Mouse (Mus musculus): ENCODE measurements at regions not wholly inside any gene's neighbourhood (a gene's known extent, or its start where the extent isn't known, plus 50 kb on each side); places are given as distances from the start of the nearest gene placed in this dataset.

DNA sequence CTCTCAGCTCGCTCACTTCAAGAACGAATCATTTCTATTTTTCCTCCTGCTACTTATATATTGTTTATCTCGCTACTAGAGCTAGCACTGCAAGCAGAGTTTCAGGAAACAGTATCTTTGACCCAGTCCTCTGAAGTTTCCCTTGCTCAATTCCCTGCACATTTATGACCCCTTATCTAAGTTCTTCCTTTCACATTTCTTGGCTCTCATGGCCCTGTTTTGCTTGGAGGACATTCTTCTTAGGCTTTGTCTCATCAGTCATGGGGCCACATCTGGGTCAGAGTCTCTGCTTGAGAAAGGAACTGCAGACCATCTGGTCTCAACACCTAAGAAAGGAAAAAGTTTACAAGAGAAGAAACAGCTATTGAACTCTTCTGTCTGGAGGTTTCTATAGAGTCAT, 166.7 kb upstream of the Adamts3 start:
- Histone ChIP-seq H3K9ac (ENCODE audit: low read length) (no peak overlapping the region), H3K27ac (ENCODE audit: low read depth, low read length) (no peak overlapping the region), H3K4me3 (ENCODE audit: low read depth, low read length) (no peak overlapping the region), H3K9me3 (replicated peaks; ENCODE audit: control insufficient read depth, low read length) (no peaks in the 10 kb centered on the region), H3K36me3 (ENCODE audit: control insufficient read depth, insufficient read depth, low read length) (no peaks in the 10 kb centered on the region), H3K4me2 (ENCODE audit: low read length) (no peak overlapping the region), H3K4me1 (ENCODE audit: control insufficient read depth, insufficient read depth, low read length) (no peaks in the 10 kb centered on the region), H3K27me3 (replicated peaks; ENCODE audit: control insufficient read depth, insufficient read depth, low read length) (no peaks in the 10 kb centered on the region)
- DNase-seq (ENCODE audit: low spot score) (no peak), ATAC-seq (no peak)
- 89% methylated on average over 3 of the region's 3 CpGs for WGBS

DNA sequence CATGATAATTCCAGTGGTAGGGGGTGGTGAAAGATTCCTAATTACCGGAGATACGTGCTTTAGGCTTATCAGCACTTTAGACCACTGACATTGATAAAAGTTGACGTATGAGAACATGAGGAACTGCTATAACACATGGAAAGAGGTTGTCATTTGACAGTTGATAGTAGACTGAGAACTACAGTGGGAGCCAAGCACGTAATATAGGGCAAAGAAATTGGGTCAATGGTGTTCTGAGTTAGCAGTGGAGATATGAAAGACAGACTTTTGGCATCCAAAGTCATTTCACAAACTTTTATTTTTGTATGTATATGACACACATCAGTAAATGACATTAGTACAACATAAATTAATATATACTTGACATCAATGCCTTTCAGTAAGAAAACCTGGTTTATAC, 159.6 kb upstream of the Adamts3 start:
- WGBS: 89% methylated on average over 4 of the region's 4 CpGs
- H3K36me3 ChIP-seq (ENCODE audit: control insufficient read depth, insufficient read depth, low read length): no peaks in the 10 kb centered on the region
- ATAC-seq (no peak), DNase-seq (ENCODE audit: low spot score) (no peak)
- no peak overlapping the region for H3K4me3 ChIP-seq (ENCODE audit: low read depth, low read length)
- H3K9ac ChIP-seq (ENCODE audit: low read length): no peak overlapping the region
- H3K4me2 ChIP-seq (ENCODE audit: low read length): no peak overlapping the region
- H3K27ac ChIP-seq (ENCODE audit: low read depth, low read length): no peak overlapping the region
- no peaks in the 10 kb centered on the region for H3K4me1 ChIP-seq (ENCODE audit: control insufficient read depth, insufficient read depth, low read length)
- no peaks in the 10 kb centered on the region for H3K27me3 ChIP-seq (replicated peaks; ENCODE audit: control insufficient read depth, insufficient read depth, low read length)
- no peaks in the 10 kb centered on the region for H3K9me3 ChIP-seq (replicated peaks; ENCODE audit: control insufficient read depth, low read length)

DNA sequence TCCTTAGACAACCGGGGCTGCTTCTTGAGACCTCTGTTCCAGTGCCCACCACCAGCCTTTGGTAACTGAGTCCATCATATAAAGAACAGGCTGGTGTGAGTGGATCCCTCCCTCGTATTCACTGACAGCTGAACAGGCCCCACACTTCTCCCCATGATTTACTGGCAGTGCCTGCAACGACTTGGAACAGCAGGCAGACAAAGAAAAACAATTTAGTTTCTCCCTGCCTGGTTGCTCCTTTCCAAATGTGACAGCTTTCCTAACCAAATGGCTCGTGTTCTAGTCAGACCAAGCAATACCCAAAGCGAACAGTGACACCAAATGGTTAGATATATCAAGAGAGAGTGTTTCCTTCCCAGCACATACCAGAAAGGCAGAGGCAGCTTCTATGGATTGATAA, 150.0 kb upstream of the Adamts3 start:
- H3K9ac ChIP-seq (ENCODE audit: low read length): no peak overlapping the region
- H3K4me3 ChIP-seq (ENCODE audit: low read depth, low read length): no peak overlapping the region
- H3K27ac ChIP-seq (ENCODE audit: low read depth, low read length): peak overlapping the region; percentile 63
- ATAC-seq: peak; percentile 92
- no peak overlapping the region for H3K4me2 ChIP-seq (ENCODE audit: low read length)
- 37% methylated on average over 5 of the region's 5 CpGs for whole genome bisulfite sequencing
- DNase-seq (ENCODE audit: low spot score): peak; percentile 84
- no peaks in the 10 kb centered on the region for H3K9me3 ChIP-seq (replicated peaks; ENCODE audit: control insufficient read depth, low read length)
- H3K4me1 ChIP-seq (ENCODE audit: control insufficient read depth, insufficient read depth, low read length): no peaks in the 10 kb centered on the region
- no peaks in the 10 kb centered on the region for H3K36me3 ChIP-seq (ENCODE audit: control insufficient read depth, insufficient read depth, low read length)
- no peaks in the 10 kb centered on the region for H3K27me3 ChIP-seq (replicated peaks; ENCODE audit: control insufficient read depth, insufficient read depth, low read length)

DNA sequence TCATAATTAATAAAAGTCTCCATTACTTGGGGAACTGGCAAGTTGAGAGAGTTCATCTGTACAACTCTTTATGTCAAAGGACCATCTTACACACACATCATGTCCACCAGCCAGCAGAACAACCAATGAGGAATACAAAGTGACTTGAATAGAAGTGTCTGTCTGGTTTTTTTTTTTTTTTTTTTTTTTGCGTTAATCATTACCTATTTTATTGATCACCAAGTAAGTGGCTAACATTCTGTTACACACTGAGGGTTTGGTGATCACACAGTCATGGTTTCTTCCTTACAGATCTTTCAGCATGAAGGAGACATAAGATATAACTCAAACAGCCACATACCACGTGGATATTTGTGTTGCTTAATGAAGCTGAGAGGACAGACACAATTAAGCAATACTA, 147.6 kb upstream of the Adamts3 start:
- ATAC-seq (no peak), DNase-seq (ENCODE audit: low spot score) (no peak)
- H3K27ac ChIP-seq (ENCODE audit: low read depth, low read length): no peak overlapping the region
- no peaks in the 10 kb centered on the region for H3K9me3 ChIP-seq (replicated peaks; ENCODE audit: control insufficient read depth, low read length)
- no peak overlapping the region for H3K4me3 ChIP-seq (ENCODE audit: low read depth, low read length)
- no peak overlapping the region for H3K4me2 ChIP-seq (ENCODE audit: low read length)
- WGBS: 73% methylated on average over 2 of the region's 2 CpGs
- no peaks in the 10 kb centered on the region for H3K4me1 ChIP-seq (ENCODE audit: control insufficient read depth, insufficient read depth, low read length)
- H3K36me3 ChIP-seq (ENCODE audit: control insufficient read depth, insufficient read depth, low read length): no peaks in the 10 kb centered on the region
- no peaks in the 10 kb centered on the region for H3K27me3 ChIP-seq (replicated peaks; ENCODE audit: control insufficient read depth, insufficient read depth, low read length)
- H3K9ac ChIP-seq (ENCODE audit: low read length): no peak overlapping the region

DNA sequence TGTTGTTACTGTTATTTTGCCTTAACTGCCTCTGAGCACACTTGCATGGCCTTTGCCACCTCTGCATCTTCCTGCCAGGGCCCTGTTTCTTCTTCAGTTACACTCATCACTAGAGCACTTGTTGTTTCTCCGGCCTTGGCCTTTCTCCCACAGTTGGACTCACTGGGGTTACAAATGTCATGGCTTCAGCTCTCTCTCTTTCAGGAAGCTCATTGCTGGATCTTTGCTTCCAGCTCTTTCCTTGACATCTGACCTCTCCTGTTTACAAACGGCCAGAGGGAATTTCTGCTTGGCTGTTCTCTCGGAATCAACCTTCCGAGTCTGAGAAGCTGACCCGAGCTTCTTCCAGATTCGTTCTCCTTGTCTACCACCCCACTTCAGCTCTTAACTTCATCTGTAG, 146.6 kb upstream of the Adamts3 start:
- Histone ChIP-seq H3K27ac (ENCODE audit: low read depth, low read length) (no peak overlapping the region), H3K4me3 (ENCODE audit: low read depth, low read length) (no peak overlapping the region), H3K36me3 (ENCODE audit: control insufficient read depth, insufficient read depth, low read length) (no peaks in the 10 kb centered on the region), H3K4me2 (ENCODE audit: low read length) (no peak overlapping the region), H3K4me1 (ENCODE audit: control insufficient read depth, insufficient read depth, low read length) (no peaks in the 10 kb centered on the region), H3K27me3 (replicated peaks; ENCODE audit: control insufficient read depth, insufficient read depth, low read length) (no peaks in the 10 kb centered on the region), H3K9ac (ENCODE audit: low read length) (no peak overlapping the region), H3K9me3 (replicated peaks; ENCODE audit: control insufficient read depth, low read length) (no peaks in the 10 kb centered on the region)
- ATAC-seq: no peak
- DNase-seq (ENCODE audit: low spot score): no peak
- 80% methylated on average over 6 of the region's 6 CpGs for WGBS

DNA sequence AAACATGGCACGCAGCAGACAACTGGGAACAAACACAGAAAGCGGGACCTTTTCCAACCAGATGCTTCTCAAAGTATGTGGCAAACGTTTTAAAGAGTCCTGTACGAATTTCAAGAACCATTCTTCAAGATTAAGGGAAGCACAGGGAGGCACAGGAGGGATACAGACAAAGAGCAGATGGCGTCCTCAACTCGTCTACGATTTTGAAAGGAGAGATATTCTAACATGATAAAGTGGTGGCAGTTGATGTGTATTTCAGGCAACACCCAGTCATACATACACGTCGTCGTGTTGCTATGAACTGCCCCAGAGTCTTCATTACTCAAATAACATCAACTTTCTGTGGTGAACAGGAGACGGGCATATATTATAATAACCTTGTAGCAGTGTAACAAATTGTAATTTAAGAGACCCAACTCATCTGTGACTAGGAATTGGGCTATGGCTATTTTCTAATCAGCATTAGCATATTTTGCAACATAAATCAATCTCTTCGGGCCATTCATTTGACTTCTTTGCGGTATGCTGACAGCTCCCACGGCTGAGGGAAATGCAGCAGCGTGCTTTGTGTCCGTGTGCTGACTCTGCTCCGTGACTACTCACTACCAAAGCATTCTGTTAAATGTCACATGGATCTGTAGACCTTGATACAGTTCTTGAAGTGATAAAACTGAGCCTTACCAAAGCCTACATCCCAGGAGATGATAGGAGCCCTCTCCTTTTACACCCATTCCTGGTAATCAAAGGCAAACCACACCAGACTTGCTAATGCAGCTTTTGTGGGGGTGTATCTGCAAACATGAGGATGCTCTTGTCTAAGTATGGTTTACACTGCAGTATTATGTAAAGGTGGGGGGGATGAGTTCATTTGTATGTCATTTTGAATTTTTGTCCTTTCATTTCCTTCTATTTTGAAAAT, 144.0 kb upstream of the Adamts3 start:
- Histone ChIP-seq H3K4me3 (ENCODE audit: low read depth, low read length) (no peak overlapping the region), H3K36me3 (ENCODE audit: control insufficient read depth, insufficient read depth, low read length) (no peaks in the 10 kb centered on the region), H3K4me1 (ENCODE audit: control insufficient read depth, insufficient read depth, low read length) (no peaks in the 10 kb centered on the region), H3K27me3 (replicated peaks; ENCODE audit: control insufficient read depth, insufficient read depth, low read length) (no peaks in the 10 kb centered on the region), H3K9ac (ENCODE audit: low read length) (no peak overlapping the region), H3K4me2 (ENCODE audit: low read length) (no peak overlapping the region), H3K9me3 (replicated peaks; ENCODE audit: control insufficient read depth, low read length) (no peaks in the 10 kb centered on the region), H3K27ac (ENCODE audit: low read depth, low read length) (peak overlapping the region; percentile 40; the same call in 1 of the 2 replicates)
- DNase-seq (ENCODE audit: low spot score) (peak; percentile 47), ATAC-seq (peak; percentile 58; the same call in 1 of the 2 replicates)
- WGBS: 77% methylated on average over 17 of the region's 17 CpGs

DNA sequence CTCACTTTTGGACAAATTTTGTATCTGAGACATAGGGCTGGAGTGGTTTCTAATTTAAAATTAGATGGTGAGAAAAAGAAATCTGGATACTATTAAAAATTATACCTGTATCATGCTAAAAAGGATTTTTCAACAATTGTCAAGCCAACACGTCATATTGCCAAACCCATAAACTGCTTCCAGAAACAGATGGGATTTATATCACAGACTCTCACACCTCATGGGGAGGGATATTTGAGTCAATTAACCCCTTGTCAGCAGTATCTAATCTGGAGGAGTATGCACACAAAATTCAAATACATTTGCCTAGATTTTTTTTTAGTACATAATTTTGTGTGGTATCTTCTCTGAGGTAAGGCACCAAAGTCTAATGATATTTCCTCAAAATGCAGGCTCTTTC, 138.3 kb upstream of the Adamts3 start:
- DNase-seq (ENCODE audit: low spot score) (peak; percentile 68), ATAC-seq (peak; percentile 79; the same call in 1 of the 2 replicates)
- Histone ChIP-seq H3K27me3 (replicated peaks; ENCODE audit: control insufficient read depth, insufficient read depth, low read length) (no peaks in the 10 kb centered on the region), H3K9ac (ENCODE audit: low read length) (no peak overlapping the region), H3K4me2 (ENCODE audit: low read length) (no peak overlapping the region), H3K36me3 (ENCODE audit: control insufficient read depth, insufficient read depth, low read length) (no peaks in the 10 kb centered on the region), H3K4me1 (ENCODE audit: control insufficient read depth, insufficient read depth, low read length) (no peaks in the 10 kb centered on the region), H3K27ac (ENCODE audit: low read depth, low read length) (no peak overlapping the region), H3K9me3 (replicated peaks; ENCODE audit: control insufficient read depth, low read length) (no peaks in the 10 kb centered on the region), H3K4me3 (ENCODE audit: low read depth, low read length) (no peak overlapping the region)
- 67% methylated on average over 1 of the region's 1 CpGs for WGBS

DNA sequence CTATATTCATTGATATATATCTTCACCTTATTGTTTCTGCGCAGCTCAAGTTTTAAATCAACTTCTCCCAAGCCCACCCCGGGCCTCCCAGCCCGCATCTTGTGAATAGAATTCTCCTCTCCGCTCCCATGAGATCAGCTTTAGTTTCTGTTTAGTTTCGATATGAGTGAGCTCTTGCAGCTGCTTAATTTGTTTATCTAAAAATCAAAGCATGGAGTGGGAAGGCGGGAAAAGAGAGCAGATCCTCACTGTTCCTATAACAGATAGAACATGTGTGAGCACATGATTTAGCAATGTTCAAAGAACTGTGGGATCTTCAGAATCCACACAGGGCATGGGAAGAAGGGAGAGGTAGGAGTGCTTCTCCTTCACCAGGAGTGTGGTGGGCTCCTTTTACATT, 117.6 kb upstream of the Adamts3 start:
- no peaks in the 10 kb centered on the region for H3K4me1 ChIP-seq (ENCODE audit: control insufficient read depth, insufficient read depth, low read length)
- H3K4me3 ChIP-seq (ENCODE audit: low read depth, low read length): no peak overlapping the region
- 91% methylated on average over 6 of the region's 6 CpGs for WGBS
- H3K27me3 ChIP-seq (replicated peaks; ENCODE audit: control insufficient read depth, insufficient read depth, low read length): no peaks in the 10 kb centered on the region
- H3K4me2 ChIP-seq (ENCODE audit: low read length): no peak overlapping the region
- no peak overlapping the region for H3K9ac ChIP-seq (ENCODE audit: low read length)
- no peaks in the 10 kb centered on the region for H3K36me3 ChIP-seq (ENCODE audit: control insufficient read depth, insufficient read depth, low read length)
- H3K27ac ChIP-seq (ENCODE audit: low read depth, low read length): no peak overlapping the region
- ATAC-seq (no peak), DNase-seq (ENCODE audit: low spot score) (no peak)
- no peaks in the 10 kb centered on the region for H3K9me3 ChIP-seq (replicated peaks; ENCODE audit: control insufficient read depth, low read length)

DNA sequence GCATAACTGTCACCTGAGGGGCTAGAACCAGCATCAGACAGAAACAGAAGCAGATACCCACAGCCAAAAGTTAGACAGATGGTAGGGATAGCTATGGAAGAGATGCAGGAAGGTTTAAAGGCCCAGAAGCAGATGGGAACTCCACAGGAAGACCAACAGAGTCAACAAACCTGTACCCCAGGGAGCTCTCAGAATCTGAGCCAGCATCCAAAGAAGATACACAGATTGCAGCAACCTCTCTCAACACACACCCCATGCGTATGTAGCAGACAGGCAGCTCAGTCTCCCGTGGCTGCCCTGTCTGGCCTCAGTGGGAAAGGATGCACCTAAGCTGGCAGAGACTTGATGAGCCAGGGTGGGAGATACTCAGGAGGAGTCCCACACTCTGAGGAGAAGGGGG, 108.4 kb upstream of the Adamts3 start:
- 73% methylated on average over 2 of the region's 2 CpGs for WGBS
- ATAC-seq: no peak
- no peaks in the 10 kb centered on the region for H3K27me3 ChIP-seq (replicated peaks; ENCODE audit: control insufficient read depth, insufficient read depth, low read length)
- no peak overlapping the region for H3K27ac ChIP-seq (ENCODE audit: low read depth, low read length)
- H3K4me2 ChIP-seq (ENCODE audit: low read length): no peak overlapping the region
- H3K9ac ChIP-seq (ENCODE audit: low read length): no peak overlapping the region
- H3K4me3 ChIP-seq (ENCODE audit: low read depth, low read length): no peak overlapping the region
- no peaks in the 10 kb centered on the region for H3K4me1 ChIP-seq (ENCODE audit: control insufficient read depth, insufficient read depth, low read length)
- H3K9me3 ChIP-seq (replicated peaks; ENCODE audit: control insufficient read depth, low read length): no peaks in the 10 kb centered on the region
- H3K36me3 ChIP-seq (ENCODE audit: control insufficient read depth, insufficient read depth, low read length): no peaks in the 10 kb centered on the region
- no peak for DNase-seq (ENCODE audit: low spot score)
